Mouse (Mus musculus) G1E (cell line): ENCODE results near the gene Ubxn11.

Experiments
- CTCF ChIP-seq: IDR thresholded peaks from 2 replicates; pipeline ENCODE4 v1.5.1; 2012; ENCODE audit warnings: low read depth, low read length, inconsistent platforms, mixed read lengths
- POLR2AphosphoS5 ChIP-seq: IDR thresholded peaks from 2 replicates; pipeline ENCODE4 v1.6.1; 2012; ENCODE audit warnings: low read depth, low read length, inconsistent platforms; ENCODE audit not compliant: insufficient replicate concordance
- TAL1 ChIP-seq: conservative IDR thresholded peaks from 2 replicates; pipeline ENCODE4 v1.6.1; 2012; ENCODE audit warnings: low read depth, low read length, inconsistent platforms, mixed read lengths

- TF ChIP-seq CTCF, result no peak
- no peak for TF ChIP-seq POLR2AphosphoS5
- TF ChIP-seq TAL1, result no peak
Measured at GRCm38 (mm10) chr4:134108196-134108595, 5.8 kb downstream of the Ubxn11 start.
